Mouse (Mus musculus): ENCODE measurements around the gene Gria3.

Gria3 gene

DNA sequence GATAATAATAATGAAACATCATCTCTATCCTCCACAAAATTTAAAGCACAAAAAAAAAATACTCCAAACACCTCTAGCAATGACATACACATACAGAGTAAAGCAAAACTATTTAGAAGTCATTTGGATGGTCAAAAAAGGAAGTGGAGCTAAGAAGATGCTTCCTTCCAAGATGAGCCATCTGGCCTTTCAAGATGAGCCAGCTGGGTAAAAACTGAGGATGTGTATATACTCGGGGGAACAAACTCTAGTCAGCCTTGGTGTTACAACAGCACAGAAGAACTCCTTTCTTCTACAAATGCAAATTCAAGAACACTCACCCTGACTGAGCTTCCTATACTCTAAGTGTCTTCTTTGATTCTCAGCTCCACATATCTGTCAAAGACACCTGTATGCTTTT, 172.4 kb downstream of the Gria3 start:
- no peak for DNase-seq (ENCODE audit: low spot score)

DNA sequence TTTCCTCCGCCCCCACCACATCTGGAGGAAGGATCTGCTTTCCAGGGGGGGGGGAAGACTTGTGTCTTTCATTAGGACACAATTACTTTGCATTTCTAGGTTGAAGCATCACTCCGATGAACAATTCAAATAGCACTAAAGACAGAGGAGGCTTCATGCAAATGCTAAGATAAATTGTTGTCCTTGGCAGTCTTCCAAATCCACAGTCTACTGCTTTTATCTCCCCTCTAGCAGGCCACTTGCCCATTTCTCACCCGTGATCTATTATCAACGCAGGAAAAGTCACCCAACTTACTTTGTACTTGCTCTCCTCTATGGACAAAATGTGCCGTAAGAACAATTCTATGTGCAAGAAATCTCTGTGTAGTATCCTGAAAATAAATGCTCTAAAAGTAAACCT, 178.1 kb downstream of the Gria3 start:
- no peak for DNase-seq (ENCODE audit: low spot score)

DNA sequence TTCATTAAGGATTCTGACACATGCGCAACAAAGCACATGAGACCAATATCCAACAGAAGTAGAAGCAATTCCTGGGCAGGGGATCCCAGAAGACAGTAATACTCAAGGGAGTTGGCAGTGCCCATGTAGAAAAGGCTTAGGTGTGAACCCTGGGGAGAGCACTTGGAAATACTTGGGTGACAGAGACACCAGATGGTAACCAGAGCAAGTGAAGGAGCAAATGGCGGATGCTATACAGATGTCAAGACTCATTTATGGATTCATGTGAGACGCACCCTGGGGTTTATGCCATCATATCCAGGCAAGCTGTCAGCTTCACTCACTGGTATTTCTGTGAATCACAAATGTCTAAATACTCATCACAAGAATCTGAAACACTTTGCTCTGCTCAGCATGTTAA, 187.0 kb downstream of the Gria3 start:
- DNase-seq (ENCODE audit: low spot score), result no peak

DNA sequence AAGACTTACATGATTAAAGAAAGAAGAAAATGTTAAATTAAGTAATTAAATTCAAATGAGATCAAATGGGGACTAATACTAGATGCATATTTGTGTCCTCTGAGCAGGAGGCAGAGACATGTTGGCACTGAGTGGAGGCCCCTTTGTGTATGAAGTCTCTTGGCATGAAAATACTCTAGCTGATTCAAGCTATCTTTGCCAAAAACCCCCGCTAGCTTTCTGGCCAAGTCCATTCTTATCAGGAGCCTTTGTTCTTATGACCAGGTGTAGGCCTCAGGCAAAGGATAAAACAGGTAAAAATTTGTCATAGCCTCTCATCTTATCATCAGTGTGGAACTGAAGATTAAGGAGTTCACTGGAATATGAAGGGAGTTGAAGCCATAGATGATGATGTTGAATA, 206.5 kb downstream of the Gria3 start:
- no peak for DNase-seq (ENCODE audit: low spot score)

DNA sequence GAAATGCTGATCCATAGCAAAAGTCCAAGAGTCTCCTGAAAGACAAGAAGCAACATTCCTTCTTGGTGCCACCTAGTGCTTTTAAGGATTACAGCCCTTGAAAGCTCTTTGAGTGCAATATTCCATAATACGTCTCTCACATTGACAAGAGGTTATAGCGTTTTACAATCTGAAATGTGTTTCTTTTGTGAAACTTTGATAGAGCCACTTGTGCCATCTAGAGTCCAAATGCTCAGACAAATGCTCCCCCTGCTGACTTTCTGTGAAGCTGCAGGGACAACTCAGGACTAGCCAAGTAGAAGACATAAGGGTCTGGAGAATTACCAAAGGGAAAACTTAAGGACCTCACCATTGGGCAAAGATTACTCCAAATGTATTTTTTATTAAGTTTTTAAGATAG, 214.3 kb downstream of the Gria3 start:
- peak; percentile 8 for DNase-seq (ENCODE audit: low spot score)

DNA sequence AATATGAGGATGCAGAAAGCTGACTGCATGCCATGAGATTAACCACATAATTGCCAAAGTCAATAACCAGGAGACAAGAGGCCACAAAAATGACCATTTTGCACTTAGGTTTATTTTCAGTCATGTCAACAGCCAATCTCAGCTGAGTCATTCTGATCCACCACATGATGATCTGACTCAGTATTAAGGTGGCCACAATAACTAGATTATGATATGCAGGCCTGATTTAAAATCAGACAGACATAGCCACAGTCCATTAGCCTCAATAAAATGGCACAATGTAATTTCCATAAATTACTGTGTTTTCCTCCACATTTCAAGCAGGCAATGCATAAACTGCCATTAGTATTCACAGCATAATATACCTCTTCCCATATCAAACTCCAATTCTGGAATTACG, 216.3 kb downstream of the Gria3 start:
- no peak for DNase-seq (ENCODE audit: low spot score)

DNA sequence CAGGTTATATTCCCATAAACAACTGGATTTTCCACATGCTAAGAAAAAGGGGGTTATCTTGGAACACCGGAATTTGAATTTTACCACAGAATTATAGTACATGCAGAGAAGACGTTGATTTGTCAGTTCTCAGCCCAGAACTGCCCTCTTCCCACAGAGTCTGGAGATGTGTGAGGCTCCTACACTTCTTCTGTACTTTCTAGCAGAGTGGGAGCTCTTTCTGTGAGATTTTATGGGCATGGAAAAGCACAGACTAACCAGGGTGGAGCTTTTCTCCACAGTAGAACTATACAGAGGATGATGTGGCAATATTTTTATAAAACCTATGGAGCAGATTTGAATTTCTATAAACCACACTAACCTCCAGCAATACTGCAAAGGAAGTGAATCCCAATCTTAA, 217.7 kb downstream of the Gria3 start:
- no peak for DNase-seq (ENCODE audit: low spot score)

DNA sequence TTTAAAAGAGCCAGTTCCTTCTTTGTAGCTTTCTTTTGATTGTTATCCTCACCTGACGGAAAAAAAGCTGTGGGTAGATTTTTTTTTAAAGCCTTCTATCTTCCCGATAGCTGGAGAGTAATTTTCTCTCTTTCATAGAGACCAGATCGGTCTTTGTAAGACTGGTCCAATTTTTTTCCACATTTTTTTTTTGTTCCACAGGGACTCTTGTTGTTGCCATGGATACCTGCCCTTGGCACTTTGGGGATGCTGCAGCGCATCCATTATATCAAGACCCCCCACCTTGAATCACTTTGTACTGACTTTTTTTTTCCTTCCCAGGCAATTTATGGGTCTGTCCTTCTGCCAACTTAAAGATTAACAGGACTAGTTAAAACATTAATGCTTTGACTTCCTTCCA, 232.9 kb downstream of the Gria3 start:
- no peak for DNase-seq (ENCODE audit: low spot score)

DNA sequence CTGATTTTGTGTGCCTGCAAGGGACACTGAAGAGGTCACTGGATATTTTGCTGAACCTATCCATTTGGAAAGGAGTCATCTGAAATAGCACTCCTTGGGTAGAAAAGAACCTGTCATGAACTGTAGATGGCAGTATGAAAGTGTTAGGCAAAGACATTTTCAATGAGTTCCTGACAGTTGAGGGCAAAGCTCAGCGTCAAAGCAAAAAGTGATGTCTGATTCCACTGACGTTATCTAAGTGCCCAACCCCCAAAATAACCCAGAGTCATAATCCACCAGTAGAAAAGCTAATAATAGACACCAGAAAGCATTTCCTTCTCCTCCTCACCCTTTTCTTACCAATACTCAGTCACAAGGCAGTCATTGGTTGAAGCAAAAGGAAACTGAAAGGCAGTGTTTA, 244.3 kb downstream of the Gria3 start:
- no peak for DNase-seq (ENCODE audit: low spot score)

DNA sequence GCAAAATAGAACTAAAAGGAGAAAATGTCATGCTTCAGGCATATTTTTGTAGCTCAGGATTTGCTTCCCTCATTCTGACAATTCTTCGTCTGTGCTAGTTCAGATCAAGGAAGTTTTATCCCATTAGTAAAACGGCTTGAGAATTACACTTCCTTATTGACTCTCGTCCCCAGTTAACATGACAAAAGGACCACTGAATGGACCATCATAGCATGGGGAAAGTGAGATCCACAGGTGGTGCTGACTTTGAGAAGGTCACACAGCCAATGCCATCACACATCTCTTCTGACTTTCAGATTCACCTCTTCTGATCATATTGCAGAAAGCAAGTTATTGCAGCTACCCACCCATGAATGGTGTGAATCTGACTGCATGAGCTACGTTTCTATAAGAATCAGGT, 257.1 kb downstream of the Gria3 start:
- DNase-seq (ENCODE audit: low spot score), result no peak

DNA sequence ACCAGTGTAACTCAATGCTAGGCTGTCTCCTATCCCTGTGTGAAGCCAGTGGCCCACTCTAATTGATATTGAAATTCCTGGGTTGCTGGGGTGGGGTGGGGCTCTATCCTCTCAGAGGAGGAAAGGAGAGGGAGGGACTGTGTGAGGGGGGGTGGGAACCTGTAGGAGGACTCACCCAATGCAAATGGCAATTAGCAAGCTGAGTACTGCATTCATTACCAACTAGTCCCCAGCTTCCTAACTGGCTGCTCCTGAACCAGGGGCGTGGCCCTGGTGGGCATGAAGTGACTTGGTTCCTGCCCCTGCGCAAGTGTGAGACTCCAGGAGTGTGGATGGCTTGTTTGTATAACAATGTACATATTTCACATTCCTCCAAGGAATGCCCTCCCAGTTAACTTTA, 288.2 kb downstream of the Gria3 start:
- no peak for DNase-seq (ENCODE audit: low spot score)

DNA sequence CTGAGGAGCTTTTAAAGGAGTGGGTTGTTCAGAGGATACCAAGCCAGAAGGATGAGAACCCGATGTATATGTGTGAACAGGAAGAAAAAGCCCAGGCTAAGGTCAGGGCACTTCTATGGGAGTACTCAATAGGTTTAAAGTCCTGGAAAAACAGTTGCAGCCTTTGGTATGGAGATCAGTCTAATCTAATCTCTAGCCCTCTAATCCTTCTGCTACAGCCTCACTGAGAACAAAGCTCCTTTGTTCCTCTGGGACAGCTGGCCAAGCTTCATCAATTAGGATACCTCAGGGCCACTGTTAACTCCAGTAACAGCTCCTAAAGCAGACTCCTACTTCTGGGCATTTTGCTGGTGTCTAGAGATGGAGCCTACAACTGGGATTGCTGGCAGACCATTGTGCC, 291.4 kb downstream of the Gria3 start:
- DNase-seq (ENCODE audit: low spot score), result no peak
